Mouse (Mus musculus): ENCODE measurements at regions not wholly inside any gene's neighbourhood (a gene's known extent, or its start where the extent isn't known, plus 50 kb on each side); places are given as distances from the start of the nearest gene placed in this dataset.

- no peak for ATAC-seq (replicated peaks; ENCODE audit: low FRiP score, poor library complexity, severe bottlenecking)
These were observed 633.7 kb downstream of the Inhba start for GRCm38 (mm10) chr13:16645311-16645710.

- no peak for ATAC-seq (replicated peaks; ENCODE audit: low FRiP score, poor library complexity, severe bottlenecking)
These were observed 634.4 kb downstream of the Inhba start for GRCm38 (mm10) chr13:16646056-16646455.

GRCm38 (mm10) chr13:16646649-16647048 is 635.0 kb downstream of the Inhba start:
- no peak for ATAC-seq (replicated peaks; ENCODE audit: low FRiP score, poor library complexity, severe bottlenecking)

- no peak for ATAC-seq (replicated peaks; ENCODE audit: low FRiP score, poor library complexity, severe bottlenecking)
These were observed 644.5 kb downstream of the Inhba start for GRCm38 (mm10) chr13:16656110-16656509.

- ATAC-seq (replicated peaks; ENCODE audit: low FRiP score, poor library complexity, severe bottlenecking) = no peak
These were observed 648.2 kb downstream of the Inhba start for GRCm38 (mm10) chr13:16659894-16660293.

GRCm38 (mm10) chr13:16668652-16669051 is 657.0 kb downstream of the Inhba start:
- no peak for ATAC-seq (replicated peaks; ENCODE audit: low FRiP score, poor library complexity, severe bottlenecking)

GRCm38 (mm10) chr13:16669281-16669680 is 657.6 kb downstream of the Inhba start:
- ATAC-seq (replicated peaks; ENCODE audit: low FRiP score, poor library complexity, severe bottlenecking) = no peak

GRCm38 (mm10) chr13:16670047-16670733 is 658.5 kb downstream of the Inhba start:
- no peak for ATAC-seq (replicated peaks; ENCODE audit: low FRiP score, poor library complexity, severe bottlenecking)

- ATAC-seq (replicated peaks; ENCODE audit: low FRiP score, poor library complexity, severe bottlenecking) = no peak
These were observed 659.1 kb downstream of the Inhba start for GRCm38 (mm10) chr13:16670736-16671135.

- ATAC-seq (replicated peaks; ENCODE audit: low FRiP score, poor library complexity, severe bottlenecking) = no peak
These were observed 665.2 kb downstream of the Inhba start for GRCm38 (mm10) chr13:16676873-16677272.

- ATAC-seq (replicated peaks; ENCODE audit: low FRiP score, poor library complexity, severe bottlenecking) = no peak
These were observed 666.8 kb downstream of the Inhba start for GRCm38 (mm10) chr13:16678246-16679024.

GRCm38 (mm10) chr13:16694201-16694600 is 682.5 kb downstream of the Inhba start:
- no peak for ATAC-seq (replicated peaks; ENCODE audit: low FRiP score, poor library complexity, severe bottlenecking)

GRCm38 (mm10) chr13:16700934-16701333 is 689.3 kb downstream of the Inhba start:
- ATAC-seq (replicated peaks; ENCODE audit: low FRiP score, poor library complexity, severe bottlenecking) = no peak

GRCm38 (mm10) chr13:16702138-16702537 is 690.5 kb downstream of the Inhba start:
- no peak for ATAC-seq (replicated peaks; ENCODE audit: low FRiP score, poor library complexity, severe bottlenecking)

GRCm38 (mm10) chr13:16705217-16706104 is 693.8 kb downstream of the Inhba start:
- ATAC-seq (replicated peaks; ENCODE audit: low FRiP score, poor library complexity, severe bottlenecking) = no peak

GRCm38 (mm10) chr13:16706105-16706442 is 694.4 kb downstream of the Inhba start:
- ATAC-seq (replicated peaks; ENCODE audit: low FRiP score, poor library complexity, severe bottlenecking) = no peak

- ATAC-seq (replicated peaks; ENCODE audit: low FRiP score, poor library complexity, severe bottlenecking) = no peak
These were observed 703.8 kb downstream of the Inhba start for GRCm38 (mm10) chr13:16715296-16715960.

GRCm38 (mm10) chr13:16716340-16716739 is 704.7 kb downstream of the Inhba start:
- ATAC-seq (replicated peaks; ENCODE audit: low FRiP score, poor library complexity, severe bottlenecking) = no peak

- no peak for ATAC-seq (replicated peaks; ENCODE audit: low FRiP score, poor library complexity, severe bottlenecking)
These were observed 705.4 kb downstream of the Inhba start for GRCm38 (mm10) chr13:16716796-16717749.

All from erythroid progenitor cell, adult 5-6 weeks (primary cell).